Mouse (Mus musculus): ENCODE data around the gene Gm7102.

DNA sequence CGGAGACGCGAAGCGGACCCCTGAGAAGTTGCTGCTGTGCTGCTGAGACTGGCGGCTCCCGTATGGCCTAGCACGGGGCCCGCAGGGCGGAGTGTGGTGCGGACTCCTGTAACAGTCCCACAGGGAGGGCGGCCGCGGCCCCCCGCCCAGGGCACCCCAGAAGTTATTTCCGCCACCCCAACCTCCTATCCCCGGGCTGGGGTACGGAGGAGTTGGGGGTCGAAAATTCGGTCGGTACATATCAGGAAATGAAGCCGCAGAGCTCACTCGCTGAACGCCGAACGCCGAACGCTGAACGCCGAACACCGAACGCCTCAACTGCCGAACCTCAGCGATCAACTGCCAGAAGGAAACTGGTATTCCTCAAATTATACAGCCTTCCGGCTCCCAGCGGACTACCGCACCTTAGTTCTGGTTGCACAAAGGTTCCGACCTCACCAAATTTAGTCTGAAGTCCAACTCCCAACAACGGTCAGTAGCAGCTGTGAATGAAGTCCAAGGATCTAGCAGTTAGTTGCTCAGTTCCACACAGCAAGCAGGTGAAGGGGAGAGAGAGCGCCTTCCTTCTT, at the start of gene Gm7102:
- TF ChIP-seq GATA1 (IDR thresholded peaks at IDR 0.05; ENCODE audit: borderline replicate concordance, low read length) (no peak), FLI1 (IDR thresholded peaks at IDR 0.05; ENCODE audit: low read length) (no peak)
